Mouse (Mus musculus): Measurements from ENCODE around the gene L3mbtl4.
"Not testable (repeated sequence)": the region's sequence is repeated elsewhere in the genome, so short reads cannot be mapped to it uniquely, and the experiment has no call there.

L3mbtl4 gene

GRCm38 (mm10) chr17:68388481-68388880, 114.9 kb downstream of the L3mbtl4 start:
- no peak for DNase-seq (ENCODE audit: low spot score)

GRCm38 (mm10) chr17:68405993-68406392, 132.4 kb downstream of the L3mbtl4 start:
- no peak for DNase-seq (ENCODE audit: low spot score)

- not testable (repeated sequence) for DNase-seq (ENCODE audit: low spot score)
Measured at GRCm38 (mm10) chr17:68407121-68407520, 133.5 kb downstream of the L3mbtl4 start.

GRCm38 (mm10) chr17:68422663-68423498, 149.3 kb downstream of the L3mbtl4 start:
- no peak for DNase-seq (ENCODE audit: low spot score)

GRCm38 (mm10) chr17:68433576-68433975, 160.0 kb downstream of the L3mbtl4 start:
- no peak for DNase-seq (ENCODE audit: low spot score)

GRCm38 (mm10) chr17:68450921-68451320, 177.3 kb downstream of the L3mbtl4 start:
- no peak for DNase-seq (ENCODE audit: low spot score)

GRCm38 (mm10) chr17:68461471-68461870, 187.9 kb downstream of the L3mbtl4 start:
- DNase-seq (ENCODE audit: low spot score) = no peak

GRCm38 (mm10) chr17:68467311-68467710, 193.7 kb downstream of the L3mbtl4 start:
- DNase-seq (ENCODE audit: low spot score) = no peak

GRCm38 (mm10) chr17:68490065-68490691, 216.6 kb downstream of the L3mbtl4 start:
- DNase-seq (ENCODE audit: low spot score) = no peak

- DNase-seq (ENCODE audit: low spot score) = no peak
Measured at GRCm38 (mm10) chr17:68492231-68492630, 218.6 kb downstream of the L3mbtl4 start.

- DNase-seq (ENCODE audit: low spot score) = not testable (repeated sequence)
Measured at GRCm38 (mm10) chr17:68502998-68503397, 229.4 kb downstream of the L3mbtl4 start.

GRCm38 (mm10) chr17:68559698-68560097, 286.1 kb downstream of the L3mbtl4 start:
- no peak for DNase-seq (ENCODE audit: low spot score)

- no peak for DNase-seq (ENCODE audit: low spot score)
Measured at GRCm38 (mm10) chr17:68560264-68560663, 286.7 kb downstream of the L3mbtl4 start.

- DNase-seq (ENCODE audit: low spot score) = no peak
Measured at GRCm38 (mm10) chr17:68571806-68572205, 298.2 kb downstream of the L3mbtl4 start.

- DNase-seq (ENCODE audit: low spot score) = no peak
Measured at GRCm38 (mm10) chr17:68585195-68585594, 311.6 kb downstream of the L3mbtl4 start.

GRCm38 (mm10) chr17:68591619-68592018, 318.0 kb downstream of the L3mbtl4 start:
- DNase-seq (ENCODE audit: low spot score) = no peak

GRCm38 (mm10) chr17:68602744-68603143, 329.1 kb downstream of the L3mbtl4 start:
- no peak for DNase-seq (ENCODE audit: low spot score)

GRCm38 (mm10) chr17:68607691-68608090, 334.1 kb downstream of the L3mbtl4 start:
- DNase-seq (ENCODE audit: low spot score) = peak; percentile 28

GRCm38 (mm10) chr17:68611247-68611646, 337.6 kb downstream of the L3mbtl4 start:
- DNase-seq (ENCODE audit: low spot score) = no peak

GRCm38 (mm10) chr17:68625281-68625680, 351.7 kb downstream of the L3mbtl4 start:
- DNase-seq (ENCODE audit: low spot score) = no peak

GRCm38 (mm10) chr17:68629631-68630426, 356.2 kb downstream of the L3mbtl4 start:
- no peak for DNase-seq (ENCODE audit: low spot score)

- DNase-seq (ENCODE audit: low spot score) = no peak
Measured at GRCm38 (mm10) chr17:68631396-68631795, 357.8 kb downstream of the L3mbtl4 start.

GRCm38 (mm10) chr17:68640187-68640586, 366.6 kb downstream of the L3mbtl4 start:
- no peak for DNase-seq (ENCODE audit: low spot score)

All from urinary bladder, postnatal 14 days (tissue).